Mouse (Mus musculus): ENCODE data around the gene Agmat.

Gene Agmat

GRCm38 (mm10) chr4:141746578-141747346, at the start of gene Agmat:
TSS of gene Agmat (plus strand) at chr4:141746672.
- DNase-seq, result peak; percentile 44 to 60

DNA sequence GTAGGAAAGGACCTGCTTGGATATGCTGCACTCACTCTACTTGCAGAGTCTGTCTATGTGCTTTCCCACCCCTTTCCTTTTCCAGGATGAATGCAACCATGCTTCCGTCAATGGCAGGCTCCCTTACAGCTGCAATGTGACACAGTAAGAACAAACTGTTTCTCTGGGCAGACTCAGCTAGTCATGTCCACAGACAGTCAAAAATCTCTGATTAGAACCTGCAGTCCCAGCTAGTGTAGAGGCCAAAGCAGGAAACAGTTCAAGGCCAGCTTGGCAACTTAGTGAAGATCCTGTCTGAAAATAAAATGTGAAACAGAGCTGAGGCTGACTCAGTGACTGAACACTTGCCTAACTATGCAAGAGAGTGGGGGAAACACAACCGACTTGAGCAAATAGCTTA, 41.8 kb upstream of the Agmat start:
- no peak for DNase-seq

DNA sequence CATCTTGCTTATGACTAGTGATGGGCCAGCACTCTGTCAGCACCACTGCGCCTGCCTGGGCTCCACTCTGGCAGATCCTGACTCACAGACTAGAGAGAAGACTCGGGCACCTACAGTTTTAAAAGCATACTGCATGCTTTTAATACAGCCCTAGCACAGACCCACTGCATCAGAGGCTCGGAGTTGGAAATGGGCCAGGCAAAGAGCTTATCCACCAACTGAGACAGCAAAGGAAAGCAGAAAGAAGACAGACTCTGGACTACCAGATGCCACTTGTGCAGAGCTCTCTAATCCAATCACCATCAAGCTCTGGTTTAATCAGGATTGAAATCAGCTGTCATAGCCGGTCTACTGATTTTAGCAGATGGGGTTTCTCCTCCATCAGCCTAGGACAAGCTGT, 41.1 kb upstream of the Agmat start:
- no peak for DNase-seq

- DNase-seq, result no peak
Measured at GRCm38 (mm10) chr4:141708005-141708404, 38.5 kb upstream of the Agmat start.

GRCm38 (mm10) chr4:141708971-141709370, 37.5 kb upstream of the Agmat start:
- no peak for DNase-seq

DNA sequence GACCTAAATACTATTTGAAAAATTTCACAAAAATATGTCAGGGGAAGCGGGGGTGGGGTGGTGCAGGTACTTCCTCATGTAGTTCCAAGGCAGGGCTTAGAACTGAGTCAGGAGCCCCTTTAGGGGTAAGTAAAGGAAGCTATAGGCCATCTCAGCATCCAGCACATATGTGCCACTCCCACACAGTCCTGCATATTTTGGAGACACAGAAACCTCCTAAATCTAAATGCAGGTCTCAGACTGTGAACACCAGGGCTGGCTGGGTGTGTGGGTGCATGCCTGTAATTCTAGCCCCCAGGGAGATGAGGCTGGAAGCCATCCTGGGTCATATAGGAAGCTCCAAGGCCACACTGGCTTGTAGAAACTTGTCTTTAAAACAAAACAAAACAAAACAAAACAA, 35.2 kb upstream of the Agmat start:
- DNase-seq, result no peak

DNA sequence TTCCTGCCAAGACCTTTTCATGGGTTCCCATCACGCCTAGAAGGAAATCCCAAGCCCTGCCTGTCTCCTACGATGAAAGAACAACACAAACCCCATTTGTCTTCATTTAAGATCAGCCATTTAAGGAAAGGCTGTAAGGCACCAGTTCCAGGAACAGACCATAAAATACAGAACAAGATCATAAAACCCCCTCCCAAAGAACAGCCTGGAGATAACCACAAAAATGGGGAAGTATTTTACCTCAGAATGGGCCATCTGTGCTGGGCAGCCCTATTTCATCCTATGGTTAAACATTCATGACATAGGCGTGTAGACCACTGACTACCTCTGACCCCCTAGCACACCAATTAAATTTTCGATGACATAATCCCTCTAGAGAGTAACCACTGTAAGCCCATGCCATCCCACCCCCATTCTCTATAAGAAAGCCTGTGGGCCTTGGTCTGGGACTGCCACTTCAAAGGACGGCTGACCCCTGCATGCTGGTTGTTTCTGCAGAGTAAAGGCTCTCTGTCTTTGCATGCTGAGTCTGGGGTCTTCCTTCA, 32.8 kb upstream of the Agmat start:
- no peak for DNase-seq

DNA sequence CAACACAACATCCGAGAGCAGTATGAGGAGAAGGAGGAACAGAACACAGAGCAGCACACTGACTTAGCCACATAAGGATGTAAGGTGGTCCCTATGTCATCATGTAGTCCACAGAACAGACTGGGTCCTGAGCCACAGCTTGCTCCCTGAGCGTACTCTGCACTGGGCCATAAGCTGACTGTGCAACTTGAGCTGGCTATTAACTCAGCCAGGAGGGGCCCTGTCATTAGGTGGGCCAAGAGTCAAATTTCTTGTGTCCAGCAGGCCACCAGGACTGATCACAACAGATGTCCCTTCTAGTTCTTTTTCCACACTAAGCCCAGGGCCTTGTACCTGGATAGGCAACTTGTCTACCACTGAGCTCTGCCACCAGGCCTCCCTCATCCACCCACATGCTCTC, 31.4 kb upstream of the Agmat start:
- DNase-seq, result no peak

GRCm38 (mm10) chr4:141717633-141718032, 28.8 kb upstream of the Agmat start:
- no peak for DNase-seq

GRCm38 (mm10) chr4:141719304-141719703, 27.2 kb upstream of the Agmat start:
- no peak for DNase-seq

DNA sequence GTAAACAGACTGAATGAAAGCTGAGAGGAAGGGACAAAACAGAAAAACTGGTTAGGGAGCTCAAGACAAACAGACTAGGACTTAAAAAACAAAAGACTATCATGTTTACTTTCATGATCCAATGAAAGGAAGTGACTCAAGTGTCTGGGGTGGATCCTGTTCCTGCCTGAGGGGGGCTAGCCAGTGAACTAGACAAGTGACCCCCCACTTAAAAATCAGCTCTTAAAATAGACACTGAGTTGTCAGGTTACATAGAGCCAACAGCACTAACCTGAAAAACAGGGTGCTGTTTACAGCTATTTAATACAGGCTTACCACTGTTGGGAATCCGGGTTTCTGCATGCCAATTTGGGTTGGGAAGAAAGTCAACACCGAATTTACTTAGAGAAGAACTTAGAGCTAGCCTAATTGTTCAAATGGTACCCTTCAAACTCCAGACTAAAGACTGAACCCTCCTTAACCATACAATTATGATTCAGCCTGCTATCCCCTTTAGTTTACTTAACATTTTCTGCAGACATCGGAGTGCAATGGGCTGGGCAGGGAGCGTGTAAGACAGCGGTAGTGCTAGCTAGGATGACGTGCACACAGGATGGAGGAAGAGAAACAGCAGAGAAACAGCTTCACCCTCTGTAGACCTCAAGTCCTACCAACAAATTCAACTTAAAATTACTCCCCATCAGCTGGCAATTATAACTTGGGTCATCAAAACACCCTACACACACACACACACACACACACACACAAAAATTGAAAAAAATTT, 25.5 kb upstream of the Agmat start:
- DNase-seq, result no peak

DNA sequence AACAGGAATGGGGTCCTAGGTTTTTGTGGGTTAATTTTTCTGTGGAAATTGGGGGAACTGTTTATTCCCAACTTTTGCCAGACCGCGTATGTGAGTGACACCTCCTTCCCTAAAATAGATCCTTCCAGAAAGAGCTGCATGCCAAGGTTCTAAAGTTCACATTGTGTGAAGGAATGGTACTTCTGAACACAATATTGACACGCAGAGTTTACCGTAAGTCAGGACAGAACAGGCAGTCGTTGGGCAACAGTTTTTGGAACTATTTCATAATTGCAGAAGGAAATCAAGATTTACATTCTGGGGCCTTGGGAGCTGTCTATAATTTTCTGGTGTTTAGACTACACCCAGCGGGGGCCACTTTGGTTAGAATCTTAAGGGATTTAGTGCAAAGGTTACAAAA, 24.5 kb upstream of the Agmat start:
- peak in 1 of 2 experiments; percentile 54 for DNase-seq

GRCm38 (mm10) chr4:141722731-141723672, 23.5 kb upstream of the Agmat start, which contains the start of gene Ddi2:
TSS of gene Ddi2 (minus strand) at chr4:141723419.
- DNase-seq, result peak; percentile 92 to 96

DNA sequence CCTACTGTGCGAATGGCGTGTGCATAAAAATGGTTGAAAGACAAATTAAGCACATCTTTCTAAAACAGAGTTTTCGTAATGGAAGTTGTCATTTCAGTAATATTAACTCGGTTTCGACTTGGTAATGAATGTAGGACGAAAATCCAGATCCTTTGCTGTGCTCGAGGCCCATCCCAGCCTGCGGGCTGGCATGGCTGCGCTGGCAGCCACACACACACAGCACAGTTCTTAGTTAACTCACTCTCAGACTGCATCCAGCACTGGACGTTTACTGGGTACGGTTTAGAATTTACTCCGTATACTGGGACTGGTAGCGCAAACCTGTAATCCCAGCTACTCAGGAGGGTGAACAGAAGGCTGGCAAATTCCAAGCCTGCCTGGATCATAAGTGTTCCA, 22.8 kb upstream of the Agmat start:
- DNase-seq, result peak in 1 of 2 experiments; percentile 31

- DNase-seq, result peak; percentile 24 to 40
Measured at GRCm38 (mm10) chr4:141724594-141724993, 21.9 kb upstream of the Agmat start.

- DNase-seq, result no peak
Measured at GRCm38 (mm10) chr4:141725277-141725676, 21.2 kb upstream of the Agmat start.

- peak; percentile 63 to 81 for DNase-seq
Measured at GRCm38 (mm10) chr4:141725738-141726137, 20.7 kb upstream of the Agmat start.

DNA sequence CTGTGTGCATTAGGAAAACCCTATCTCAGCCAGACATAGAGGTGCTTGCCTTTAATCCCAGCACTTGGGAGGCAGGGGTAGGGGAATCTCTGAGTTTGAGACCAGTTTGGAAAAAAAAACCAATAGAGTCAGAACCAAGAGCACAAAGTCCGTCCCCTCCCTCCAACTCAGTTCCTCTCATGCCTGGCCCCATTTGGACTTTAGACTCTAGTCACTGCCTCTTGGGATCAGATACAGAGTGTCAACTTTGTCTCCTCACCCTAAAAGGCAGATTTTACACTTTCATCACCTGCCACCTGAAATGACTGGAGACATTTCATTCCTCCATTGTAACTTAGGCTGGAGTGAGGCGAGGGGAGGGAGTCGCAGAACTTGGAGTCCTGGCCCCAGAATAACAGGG, 17.2 kb upstream of the Agmat start:
- peak; percentile 65 to 83 for DNase-seq

DNA sequence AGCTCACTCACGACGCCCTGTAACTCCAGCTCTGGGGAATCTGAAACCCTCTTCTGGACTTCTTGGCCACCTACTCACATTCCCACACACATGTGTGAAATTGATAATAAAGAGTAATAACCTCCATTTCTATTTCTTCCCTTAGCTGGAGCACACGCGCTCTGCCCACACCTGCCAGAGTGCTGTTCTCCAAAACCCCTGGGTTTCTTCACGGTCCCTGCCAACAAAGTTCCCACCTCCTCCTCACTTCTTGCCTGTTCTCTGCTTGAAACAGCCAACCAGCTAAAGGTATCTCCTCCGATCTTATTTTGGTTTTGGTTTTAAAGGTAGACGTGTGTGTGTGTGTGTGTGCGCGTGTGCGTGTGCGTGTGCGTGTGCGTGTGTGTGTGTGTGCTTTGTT, 16.1 kb upstream of the Agmat start:
- no peak for DNase-seq

DNA sequence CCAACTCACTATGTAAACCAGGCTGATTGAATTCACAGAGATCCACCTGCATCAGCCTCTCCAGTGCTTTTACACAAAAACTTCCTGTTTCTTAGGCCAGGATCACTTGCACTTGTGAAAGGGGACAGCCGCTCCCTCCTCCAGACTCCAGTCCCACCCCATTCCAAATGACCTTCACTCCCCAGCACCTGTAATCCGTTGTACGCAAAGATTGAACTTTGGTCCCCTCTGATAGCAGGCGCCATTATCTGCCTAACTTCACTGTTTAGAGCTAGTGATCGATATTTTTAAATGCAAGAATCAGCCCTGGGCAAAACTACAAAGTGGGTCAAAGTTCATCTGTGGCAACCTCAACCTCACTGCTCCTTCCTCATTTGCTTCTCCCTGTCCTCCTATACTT, 14.7 kb upstream of the Agmat start:
- peak; percentile 24 to 27 for DNase-seq

DNA sequence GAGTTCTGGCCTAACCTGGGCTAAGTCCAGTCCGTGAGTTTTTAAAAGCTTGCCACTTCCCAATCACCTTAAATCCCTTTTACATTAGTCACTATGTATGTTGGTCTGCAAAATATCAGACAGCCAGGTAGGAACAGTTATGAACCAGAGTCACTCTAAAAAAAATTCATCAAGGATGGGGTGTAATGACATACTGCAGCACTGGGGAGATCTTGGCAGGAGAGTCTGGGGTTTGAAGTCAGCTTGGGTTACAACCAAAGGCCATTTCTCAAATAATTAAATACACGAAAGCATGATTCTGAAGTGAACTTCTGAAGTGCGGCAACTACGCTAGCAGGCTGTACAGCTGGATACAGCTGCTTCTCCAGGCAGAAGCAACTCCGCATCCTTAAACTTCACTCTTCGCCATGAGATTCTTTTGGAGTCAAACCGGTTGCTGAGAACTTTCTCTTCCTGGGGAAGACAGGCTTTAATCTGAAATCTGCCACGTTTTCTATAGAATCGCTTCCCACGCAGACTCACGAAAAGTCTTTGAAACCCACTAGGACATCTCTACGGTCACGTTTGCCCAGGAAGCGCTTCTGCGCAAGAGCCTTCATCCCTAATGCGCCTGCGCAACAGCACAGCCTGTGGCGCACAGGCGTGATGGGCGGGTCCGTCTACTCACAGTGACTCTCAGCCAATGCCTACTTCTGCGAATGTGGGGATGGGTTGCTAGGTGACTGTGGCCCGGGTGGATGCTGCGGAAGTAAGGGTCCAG, 11.8 kb upstream of the Agmat start:
- peak; percentile 94 for DNase-seq

GRCm38 (mm10) chr4:141735206-141735560, 11.3 kb upstream of the Agmat start:
- no peak for DNase-seq
